Mouse (Mus musculus) frontal cortex, postnatal 36 days (tissue): ENCODE measurements around the gene Ttc26.
"Not testable (repeated sequence)": the region's sequence is repeated elsewhere in the genome, so short reads cannot be mapped to it uniquely, and the experiment has no call there.

Experiments used
- DNase-seq, 2 experiments: peaks; one replicate each; pipeline ENCODE4 v3.0.0; 2022; ENCODE audit warnings: low spot score in 2 of 2

The Ttc26 gene

GRCm38 (mm10) chr6:38356661-38357433 lies 24.4 kb upstream of the Ttc26 start:
- not testable (repeated sequence) for DNase-seq

GRCm38 (mm10) chr6:38357603-38358252 lies 23.5 kb upstream of the Ttc26 start:
- no peak for DNase-seq

- DNase-seq: no peak
Observed at GRCm38 (mm10) chr6:38358253-38359027, 22.8 kb upstream of the Ttc26 start.

GRCm38 (mm10) chr6:38359044-38359735 lies 22.1 kb upstream of the Ttc26 start:
- not testable (repeated sequence) for DNase-seq

GRCm38 (mm10) chr6:38359736-38360499 lies 21.4 kb upstream of the Ttc26 start:
- no peak for DNase-seq

GRCm38 (mm10) chr6:38361065-38361464 lies 20.2 kb upstream of the Ttc26 start:
- DNase-seq: no peak

GRCm38 (mm10) chr6:38361937-38362336 lies 19.3 kb upstream of the Ttc26 start:
- DNase-seq: no peak

- no peak for DNase-seq
Observed at GRCm38 (mm10) chr6:38363370-38363769, 17.9 kb upstream of the Ttc26 start.

GRCm38 (mm10) chr6:38364121-38364520 lies 17.1 kb upstream of the Ttc26 start:
- DNase-seq: no peak

- no peak for DNase-seq
Observed at GRCm38 (mm10) chr6:38369945-38370344, 11.3 kb upstream of the Ttc26 start.

GRCm38 (mm10) chr6:38374271-38374670 lies 7.0 kb upstream of the Ttc26 start:
- no peak for DNase-seq

- no peak for DNase-seq
Observed at GRCm38 (mm10) chr6:38380764-38381128, 523 bp upstream of the Ttc26 start.

- DNase-seq: peak; percentile 18 to 47
Observed at GRCm38 (mm10) chr6:38389671-38390070, 8.4 kb downstream of the Ttc26 start.

- not testable (repeated sequence) for DNase-seq
Observed at GRCm38 (mm10) chr6:38432457-38432856, 51.2 kb downstream of the Ttc26 start.

GRCm38 (mm10) chr6:38433261-38434033 lies 52.2 kb downstream of the Ttc26 start, which contains the start of gene Ubn2:
Ubn2 (plus strand) TSS chr6:38433950.
- peak; percentile 97 to 98 for DNase-seq

GRCm38 (mm10) chr6:38434055-38435023 lies 53.1 kb downstream of the Ttc26 start:
- DNase-seq: peak; percentile 53 to 67

GRCm38 (mm10) chr6:38443842-38444241 lies 62.6 kb downstream of the Ttc26 start:
- DNase-seq: no peak

- no peak for DNase-seq
Observed at GRCm38 (mm10) chr6:38448295-38448694, 67.0 kb downstream of the Ttc26 start.

GRCm38 (mm10) chr6:38453049-38453448 lies 71.8 kb downstream of the Ttc26 start:
- DNase-seq: no peak
